Mouse (Mus musculus): Measurements from ENCODE around the gene Ifna5. TPM values are rescaled to one million over a fixed set of nuclear protein-coding genes. Genes with fewer than 3 reads are reported as not detected.

Ifna5 gene
- polyA plus RNA-seq, 1 experiment from 2014 or later, result not detected

DNA sequence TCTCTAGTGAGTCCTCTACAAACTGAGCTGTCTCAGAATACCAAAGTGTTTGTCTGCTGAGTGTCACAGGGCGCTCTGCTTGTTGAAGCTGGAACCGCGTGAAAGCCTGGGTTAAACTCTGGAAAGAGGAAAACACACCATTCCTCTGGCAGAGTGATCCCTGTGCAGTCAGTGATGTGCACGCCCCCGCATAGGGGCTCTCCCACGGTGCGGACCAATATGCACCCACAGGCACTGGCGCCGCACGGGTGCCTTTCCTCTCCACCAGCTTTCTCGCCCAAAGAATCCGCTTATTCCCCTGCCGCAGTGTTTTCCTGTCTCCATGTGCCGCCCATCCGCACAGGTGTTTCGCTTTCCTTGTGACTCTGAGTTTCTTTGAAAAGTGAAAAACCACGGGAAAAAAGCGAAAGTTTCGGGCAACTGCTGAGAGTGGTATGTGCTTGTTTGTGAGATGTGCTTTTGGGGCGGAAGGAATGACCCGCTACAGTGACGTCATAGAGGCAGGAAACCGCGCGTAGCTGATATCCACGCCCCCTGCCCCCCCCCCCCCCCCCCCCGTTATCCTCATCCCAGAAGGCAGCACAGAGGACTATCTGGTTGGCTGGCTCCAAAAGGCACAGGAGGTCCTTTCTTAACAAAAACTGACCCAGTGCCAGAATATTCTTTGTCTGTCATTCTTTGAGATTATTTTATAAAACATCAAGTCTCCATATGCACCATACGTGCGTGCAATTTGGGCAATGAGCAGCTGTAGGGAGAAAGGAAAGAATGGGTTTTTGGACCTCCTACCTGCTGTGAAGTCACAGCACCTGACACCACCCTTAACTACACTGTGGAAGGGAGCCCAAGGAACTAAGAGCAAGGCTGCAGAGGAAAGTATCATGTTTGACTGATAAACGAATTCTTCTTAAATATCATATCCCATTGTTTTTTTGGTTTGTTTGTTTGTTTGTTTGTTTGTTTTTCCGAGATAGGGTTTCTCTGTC lies 32.9 kb downstream of the Ifna5 start:
- H3K4me2 ChIP-seq, result peak overlapping the region; percentile 94
- ATAC-seq (replicated peaks; ENCODE audit: low FRiP score), result peak; percentile 77
- H3K27me3 ChIP-seq (replicated peaks; ENCODE audit: control insufficient read depth, insufficient read depth, low read length), result no peaks in the 10 kb centered on the region
- peak overlapping the region; percentile 68 for H3K4me3 ChIP-seq (ENCODE audit: low read depth, low read length)
- no peaks in the 10 kb centered on the region for H3K4me1 ChIP-seq (replicated peaks; ENCODE audit: control insufficient read depth, insufficient read depth, low read length)
- no peaks in the 10 kb centered on the region for H3K36me3 ChIP-seq (ENCODE audit: control insufficient read depth, insufficient read depth, low read length)
- H3K27ac ChIP-seq (ENCODE audit: low read depth, low read length), result peak overlapping the region; percentile 55; the same call in 1 of the 2 replicates
- H3K9me3 ChIP-seq (ENCODE audit: control insufficient read depth, low read length), result no peaks in the 10 kb centered on the region
- peak; percentile 65 for DNase-seq (ENCODE audit: low spot score)
- 8% methylated on average over 31 of the region's 31 CpGs for whole genome bisulfite sequencing
- peak overlapping the region; percentile 68 for H3K9ac ChIP-seq (ENCODE audit: low read depth, low read length)

DNA sequence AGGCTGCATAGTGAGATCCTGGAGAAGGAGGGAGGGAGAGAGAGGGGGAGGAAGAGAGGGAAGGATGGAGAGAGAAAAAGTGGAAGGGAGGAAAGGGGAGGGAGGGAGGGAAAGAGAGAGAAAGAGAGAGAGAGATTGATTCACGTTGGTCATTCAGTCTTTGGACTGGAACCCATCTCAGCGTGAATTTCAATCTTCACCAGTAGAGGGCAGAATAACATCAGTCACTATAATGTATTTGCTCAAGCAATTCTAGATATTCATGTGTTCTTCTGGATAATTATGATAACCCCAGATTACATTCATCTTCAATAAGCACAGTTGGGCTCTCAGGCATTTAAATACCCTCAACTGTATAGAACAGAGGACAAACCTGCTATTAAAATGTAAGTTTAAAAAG lies 37.4 kb downstream of the Ifna5 start:
- DNase-seq (ENCODE audit: low spot score), result no peak
- Histone ChIP-seq H3K36me3 (ENCODE audit: control insufficient read depth, insufficient read depth, low read length) (no peaks in the 10 kb centered on the region), H3K4me2 (no peak overlapping the region), H3K27me3 (replicated peaks; ENCODE audit: control insufficient read depth, insufficient read depth, low read length) (no peaks in the 10 kb centered on the region), H3K27ac (ENCODE audit: low read depth, low read length) (no peak overlapping the region), H3K4me3 (ENCODE audit: low read depth, low read length) (no peak overlapping the region), H3K9me3 (ENCODE audit: control insufficient read depth, low read length) (no peaks in the 10 kb centered on the region), H3K4me1 (replicated peaks; ENCODE audit: control insufficient read depth, insufficient read depth, low read length) (peaks cover 10% of the 10 kb centered on the region), H3K9ac (ENCODE audit: low read depth, low read length) (no peak overlapping the region)
- no peak for ATAC-seq (replicated peaks; ENCODE audit: low FRiP score)
- 1% methylated on average over 2 of the region's 2 CpGs for WGBS

DNA sequence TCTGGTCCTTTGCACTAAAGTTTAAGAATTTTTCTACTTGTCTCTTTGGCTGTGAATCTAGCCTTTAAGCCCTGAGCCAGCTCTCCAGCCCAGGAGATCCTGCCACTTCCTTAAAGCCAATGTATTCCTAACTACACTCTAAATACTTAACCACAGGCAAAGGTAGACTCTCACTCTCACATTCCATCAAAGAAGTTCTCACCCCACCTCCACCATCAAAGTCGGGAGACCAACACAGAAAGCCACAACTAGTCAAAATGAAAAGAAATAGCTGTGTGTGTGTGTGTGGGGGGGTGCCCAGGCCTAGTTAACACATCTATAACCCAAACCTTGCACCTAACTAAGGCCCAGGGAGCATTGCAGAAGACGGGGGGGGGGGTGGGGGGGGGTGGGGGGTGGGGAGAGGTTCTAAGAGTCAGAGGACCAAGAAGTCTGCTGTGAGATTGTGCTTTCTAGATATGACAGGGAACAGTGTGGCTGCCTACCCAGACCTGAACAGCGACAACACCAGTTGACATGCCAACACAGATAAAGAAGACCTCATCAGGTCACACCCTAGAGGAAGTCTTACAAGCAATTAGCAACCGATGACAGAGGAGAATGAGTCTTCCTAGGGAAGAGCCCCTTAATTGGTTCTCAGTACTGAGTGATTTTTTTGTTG lies 40.2 kb downstream of the Ifna5 start:
- DNase-seq (ENCODE audit: low spot score) (no peak), ATAC-seq (replicated peaks; ENCODE audit: low FRiP score) (peak; percentile 90)
- Histone ChIP-seq H3K36me3 (ENCODE audit: control insufficient read depth, insufficient read depth, low read length) (no peaks in the 10 kb centered on the region), H3K27ac (ENCODE audit: low read depth, low read length) (no peak overlapping the region), H3K4me1 (replicated peaks; ENCODE audit: control insufficient read depth, insufficient read depth, low read length) (peaks cover 17% of the 10 kb centered on the region), H3K27me3 (replicated peaks; ENCODE audit: control insufficient read depth, insufficient read depth, low read length) (no peaks in the 10 kb centered on the region), H3K4me3 (ENCODE audit: low read depth, low read length) (no peak overlapping the region), H3K9ac (ENCODE audit: low read depth, low read length) (no peak overlapping the region), H3K4me2 (peak overlapping the region; percentile 27; the same call in 1 of the 2 replicates), H3K9me3 (ENCODE audit: control insufficient read depth, low read length) (no peaks in the 10 kb centered on the region)
- 31% methylated on average over 4 of the region's 4 CpGs for WGBS

- ATAC-seq (replicated peaks; ENCODE audit: low FRiP score) (no peak), DNase-seq (ENCODE audit: low spot score) (no peak)
- no peak overlapping the region for H3K9ac ChIP-seq (ENCODE audit: low read depth, low read length)
- H3K4me3 ChIP-seq (ENCODE audit: low read depth, low read length), result no peak overlapping the region
- 74% methylated on average over 4 of the region's 4 CpGs for WGBS
- no peaks in the 10 kb centered on the region for H3K27me3 ChIP-seq (replicated peaks; ENCODE audit: control insufficient read depth, insufficient read depth, low read length)
- H3K27ac ChIP-seq (ENCODE audit: low read depth, low read length), result no peak overlapping the region
- no peaks in the 10 kb centered on the region for H3K9me3 ChIP-seq (ENCODE audit: control insufficient read depth, low read length)
- H3K4me2 ChIP-seq, result no peak overlapping the region
- peaks cover 17% of the 10 kb centered on the region for H3K4me1 ChIP-seq (replicated peaks; ENCODE audit: control insufficient read depth, insufficient read depth, low read length)
- no peaks in the 10 kb centered on the region for H3K36me3 ChIP-seq (ENCODE audit: control insufficient read depth, insufficient read depth, low read length)
Measured at GRCm38 (mm10) chr4:88876520-88876919, 41.2 kb downstream of the Ifna5 start.

GRCm38 (mm10) chr4:88878246-88878645 lies 42.9 kb downstream of the Ifna5 start:
- H3K4me2 ChIP-seq, result peak overlapping the region; percentile 52
- H3K27me3 ChIP-seq (replicated peaks; ENCODE audit: control insufficient read depth, insufficient read depth, low read length), result no peaks in the 10 kb centered on the region
- 21% methylated on average over 10 of the region's 10 CpGs for whole genome bisulfite sequencing
- peaks cover 17% of the 10 kb centered on the region for H3K4me1 ChIP-seq (replicated peaks; ENCODE audit: control insufficient read depth, insufficient read depth, low read length)
- no peaks in the 10 kb centered on the region for H3K9me3 ChIP-seq (ENCODE audit: control insufficient read depth, low read length)
- H3K27ac ChIP-seq (ENCODE audit: low read depth, low read length), result no peak overlapping the region
- no peaks in the 10 kb centered on the region for H3K36me3 ChIP-seq (ENCODE audit: control insufficient read depth, insufficient read depth, low read length)
- H3K9ac ChIP-seq (ENCODE audit: low read depth, low read length), result no peak overlapping the region
- ATAC-seq (replicated peaks; ENCODE audit: low FRiP score) (peak; percentile 72), DNase-seq (ENCODE audit: low spot score) (peak; percentile 41)
- no peak overlapping the region for H3K4me3 ChIP-seq (ENCODE audit: low read depth, low read length)

DNA sequence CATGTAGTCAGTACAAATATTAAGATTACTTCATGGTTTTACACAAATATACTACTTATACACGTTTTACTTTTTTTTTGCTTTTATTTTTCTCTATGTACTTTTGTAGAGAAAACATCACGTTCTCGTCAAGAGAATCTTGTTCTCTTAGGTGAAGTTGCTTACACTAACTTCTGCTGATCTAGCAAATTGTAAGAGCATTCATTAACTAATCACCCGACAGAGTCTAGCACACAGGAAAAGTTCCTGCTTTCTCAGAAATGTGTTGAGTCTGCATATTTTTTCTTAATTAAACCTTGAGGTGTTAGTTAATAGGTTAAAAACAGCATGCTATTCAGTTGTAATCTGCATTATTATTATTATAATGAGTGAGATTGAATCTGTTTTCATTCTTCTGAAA lies 43.4 kb downstream of the Ifna5 start:
- no peak overlapping the region for H3K27ac ChIP-seq (ENCODE audit: low read depth, low read length)
- WGBS, result 60% methylated on average over 4 of the region's 4 CpGs
- H3K4me1 ChIP-seq (replicated peaks; ENCODE audit: control insufficient read depth, insufficient read depth, low read length), result peaks cover 17% of the 10 kb centered on the region
- peak overlapping the region; percentile 52; the same call in 1 of the 2 replicates for H3K4me2 ChIP-seq
- no peaks in the 10 kb centered on the region for H3K36me3 ChIP-seq (ENCODE audit: control insufficient read depth, insufficient read depth, low read length)
- H3K4me3 ChIP-seq (ENCODE audit: low read depth, low read length), result no peak overlapping the region
- H3K27me3 ChIP-seq (replicated peaks; ENCODE audit: control insufficient read depth, insufficient read depth, low read length), result no peaks in the 10 kb centered on the region
- H3K9ac ChIP-seq (ENCODE audit: low read depth, low read length), result no peak overlapping the region
- no peak for DNase-seq (ENCODE audit: low spot score)
- H3K9me3 ChIP-seq (ENCODE audit: control insufficient read depth, low read length), result no peaks in the 10 kb centered on the region
- no peak for ATAC-seq (replicated peaks; ENCODE audit: low FRiP score)

- Histone ChIP-seq H3K9ac (ENCODE audit: low read depth, low read length) (no peak within 1 kb of the TSS), H3K36me3 (ENCODE audit: control insufficient read depth, insufficient read depth, low read length) (no peaks in the 10 kb centered on the region), H3K4me3 (ENCODE audit: low read depth, low read length) (no peak within 1 kb of the TSS), H3K27ac (ENCODE audit: low read depth, low read length) (no peak within 1 kb of the TSS), H3K4me2 (no peak within 1 kb of the TSS), H3K9me3 (ENCODE audit: control insufficient read depth, low read length) (no peaks in the 10 kb centered on the region), H3K27me3 (replicated peaks; ENCODE audit: control insufficient read depth, insufficient read depth, low read length) (no peaks in the 10 kb centered on the region), H3K4me1 (replicated peaks; ENCODE audit: control insufficient read depth, insufficient read depth, low read length) (peaks cover 17% of the 10 kb centered on the region)
- 80% methylated on average over 8 of the region's 8 CpGs for WGBS
- ATAC-seq (replicated peaks; ENCODE audit: low FRiP score) (no peak), DNase-seq (ENCODE audit: low spot score) (no peak)
Measured at GRCm38 (mm10) chr4:88880101-88880500, 44.8 kb downstream of the Ifna5 start, which contains the start of gene Ifne. Gene Ifne (minus strand): TSS chr4:88880201.
